In genomic region chr10:93160807-93161510, GRCm38 (mm10) we compare ENCODE assay signal across 8 mouse cellular contexts. TPM values are rescaled to one million over a fixed set of nuclear protein-coding genes. Genes with fewer than 3 reads are reported as not detected.
DNase-seq lines count a peak whose midpoint lies in the region; ATAC-seq and TF ChIP-seq lines count a peak whose summit lies in the region.

Cdk17 (plus strand) TSS chr10:93160875.

- no peaks in the 10 kb centered on the region for H3K27me3 ChIP-seq in forebrain, postnatal 0 days (ENCODE audit: insufficient read depth, low read length)
- H3K27me3 ChIP-seq in lung, embryonic 15.5 days = no peaks in the 10 kb centered on the region

- H3K36me3 ChIP-seq in forebrain, postnatal 0 days (ENCODE audit: insufficient read depth) = no peaks in the 10 kb centered on the region
- no peaks in the 10 kb centered on the region for H3K36me3 ChIP-seq in lung, embryonic 15.5 days

- ATAC-seq in forebrain, postnatal 0 days = peak; percentile 71
- ATAC-seq in lung, embryonic 15.5 days (ENCODE audit: borderline replicate concordance, extremely low read depth, low FRiP score, low TSS enrichment) = peak; percentile 75

- peak; percentile 85 for TF ChIP-seq POLR2A in olfactory bulb, adult 2 months (IDR thresholded peaks at IDR 0.05; ENCODE audit: insufficient read depth, low read depth, low read length)

- H3K4me3 ChIP-seq in forebrain, postnatal 0 days (ENCODE audit: low read depth, low read length) = peak within 1 kb of the TSS; percentile 97
- H3K4me3 ChIP-seq in lung, embryonic 15.5 days = peak within 1 kb of the TSS; percentile 99
- H3K4me3 ChIP-seq in olfactory bulb, adult 2 months (ENCODE audit: insufficient read depth, low read depth, low read length) = peak within 1 kb of the TSS; percentile 90

- H3K9ac ChIP-seq in forebrain, postnatal 0 days = peak within 1 kb of the TSS; percentile 97
- H3K9ac ChIP-seq in lung, embryonic 15.5 days = peak within 1 kb of the TSS; percentile 96

- H3K9me3 ChIP-seq in forebrain, postnatal 0 days (ENCODE audit: low read length) = no peaks in the 10 kb centered on the region
- H3K9me3 ChIP-seq in lung, embryonic 15.5 days = no peaks in the 10 kb centered on the region

- H3K4me1 ChIP-seq in forebrain, postnatal 0 days (ENCODE audit: insufficient read depth) = peaks cover 20% of the 10 kb centered on the region
- H3K4me1 ChIP-seq in lung, embryonic 15.5 days = peaks cover 36% of the 10 kb centered on the region
- no peaks in the 10 kb centered on the region for H3K4me1 ChIP-seq in olfactory bulb, adult 2 months (ENCODE audit: control insufficient read depth, insufficient read depth, low read length)

- peak within 1 kb of the TSS; percentile 53 for H3K4me2 ChIP-seq in forebrain, postnatal 0 days (ENCODE audit: low read depth)
- peak within 1 kb of the TSS; percentile 76 for H3K4me2 ChIP-seq in lung, embryonic 15.5 days

- H3K27ac ChIP-seq in forebrain, postnatal 0 days (ENCODE audit: low read depth, low read length) = peak within 1 kb of the TSS; percentile 99
- peak within 1 kb of the TSS; percentile 100 for H3K27ac ChIP-seq in lung, embryonic 15.5 days
- H3K27ac ChIP-seq in olfactory bulb, adult 2 months (ENCODE audit: insufficient read depth, low read depth, low read length) = peak within 1 kb of the TSS; percentile 97

- peak; percentile 68 to 71 for DNase-seq in CD8-positive naive resting alpha-beta T cell, adult 2 months (ENCODE audit: low read depth in 2 of 2, low spot score in 2 of 2)
- DNase-seq in cerebellum, adult 11-12 months = peak; percentile 82
- peak; percentile 76 for DNase-seq in forebrain, postnatal 0 days
- peak; percentile 70 to 85 for DNase-seq in heart, postnatal 36 days
- peak; percentile 39 to 53 for DNase-seq in layer of hippocampus, adult 8-10 months (ENCODE audit: low spot score in 2 of 2)
- DNase-seq in thymus, postnatal 10 days (ENCODE audit: low spot score in 2 of 2) = peak; percentile 74 to 75

- intact Hi-C loops in heart, postnatal 36 days (cut with DNase I) = loop anchor here (2.0 to 5.0 kb wide), 5 partner anchors 66 to 310 kb away; no protein-coding TSS in a partner anchor

- no peak for TF ChIP-seq CTCF in forebrain, postnatal 0 days (IDR thresholded peaks at IDR 0.05; ENCODE audit: low read depth)
- TF ChIP-seq CTCF in olfactory bulb, adult 2 months (IDR thresholded peaks at IDR 0.05; ENCODE audit: insufficient read depth, low read depth, low read length) = no peak

- 3% methylated on average over 88 of the region's 97 CpGs for WGBS in forebrain, postnatal 0 days
- under 1% methylated on average over 93 of the region's 97 CpGs for WGBS in lung, embryonic 15.5 days
- under 1% methylated on average over 97 of the region's 97 CpGs for WGBS in olfactory bulb, adult 2 months

RNA-seq across cellular contexts. Expression of gene Cdk17, which starts in this region (rescaled TPM):
- total RNA-seq in forebrain, postnatal 0 days (2014; rRNA removed) = 119 and 149 TPM in 2 replicates
- 39.2 and 46.8 TPM in 2 replicates for polyA plus RNA-seq in forebrain, postnatal 0 days (2015; fragmentation: Nextera tagmentation; extraction: Ambion mirVana)
- total RNA-seq in heart, postnatal 36 days (2021) = 10 to 100 TPM; 14.3 to 16.8 TPM
- total RNA-seq in layer of hippocampus, adult 8-10 months (2022) = 100 to 1,000 TPM; 169 to 201 (median 193) TPM
- polyA plus RNA-seq in lung, embryonic 15.5 days (2015; fragmentation: Nextera tagmentation; extraction: Ambion mirVana) = 18.2 and 18.8 TPM in 2 replicates
- polyA plus RNA-seq in olfactory bulb, adult 2 months (2012; ENCODE audit: insufficient read depth, insufficient read length, low replicate concordance, missing spikeins) = 158 TPM in 1 of 2 replicates, not detected in the other

Comparison
In these comparisons a context has a peak if more than half of its experiments do, and no peak if none do; other contexts are left out.
1. Peak in every context shown above with its lines: DNase-seq, ATAC-seq, H3K4me3 ChIP-seq and H3K27ac ChIP-seq.